In genomic region chr13:119708941-119709340, GRCm38 (mm10) we compare ENCODE assay signal across 16 mouse cellular contexts. TPM values are rescaled to one million over a fixed set of nuclear protein-coding genes. Genes with fewer than 3 reads are reported as not detected.
DNase-seq lines count a peak whose midpoint lies in the region; ATAC-seq and TF ChIP-seq lines count a peak whose summit lies in the region.
"Had no signal": no experiment of that assay in that cellular context is flagged by ENCODE, and none has a peak within 500 bp of the region (broad histone marks: within the 10 kb centered on the region; RNA-seq: fewer than 3 reads in every experiment).

No protein-coding gene starts in this region.

- H3K9me3 ChIP-seq in midbrain, embryonic 16.5 days (replicated peaks; ENCODE audit: control insufficient read depth, low read length, poor library complexity, severe bottlenecking), result no peaks in the 10 kb centered on the region
- H3K9me3 ChIP-seq in midbrain, postnatal 0 days (ENCODE audit: low read length), result no peaks in the 10 kb centered on the region
- H3K9me3 ChIP-seq: limb, embryonic 10.5 days; liver, embryonic 15.5 days; neural tube, embryonic 12.5 days; stomach, embryonic 15.5 days had no signal

- TF ChIP-seq CTCF in kidney, adult 2 months (conservative IDR thresholded peaks at IDR 0.05; ENCODE audit: insufficient read depth, insufficient read length, low read depth, low read length), result no peak
- TF ChIP-seq CTCF in midbrain, postnatal 0 days (IDR thresholded peaks at IDR 0.05), result no peak
- no peak for TF ChIP-seq CTCF in cerebellum, adult 2 months (IDR thresholded peaks at IDR 0.05; ENCODE audit: borderline replicate concordance, insufficient read depth, low read depth, low read length)

- H3K9ac ChIP-seq in midbrain, embryonic 16.5 days (ENCODE audit: low read depth, low read length), result no peak overlapping the region
- no peak overlapping the region for H3K9ac ChIP-seq in midbrain, postnatal 0 days (replicated peaks; ENCODE audit: low read length, poor library complexity, severe bottlenecking)
- H3K9ac ChIP-seq: forebrain, postnatal 0 days; liver, embryonic 15.5 days; neural tube, embryonic 12.5 days; stomach, embryonic 15.5 days had no signal

- no peak overlapping the region for H3K4me3 ChIP-seq in kidney, adult 2 months (ENCODE audit: insufficient read depth, low read depth, low read length)
- no peak overlapping the region for H3K4me3 ChIP-seq in midbrain, embryonic 16.5 days (ENCODE audit: low read depth, low read length)
- no peak overlapping the region for H3K4me3 ChIP-seq in midbrain, postnatal 0 days (ENCODE audit: low read depth, low read length)
- no peak overlapping the region for H3K4me3 ChIP-seq in cerebellum, adult 2 months (replicated peaks; ENCODE audit: insufficient read depth, low read depth, low read length)
- H3K4me3 ChIP-seq: gastrocnemius, adult 2 months; limb, embryonic 10.5 days; liver, embryonic 15.5 days; neural tube, embryonic 12.5 days; stomach, embryonic 15.5 days had no signal

- 51% methylated on average over 5 of the region's 5 CpGs for WGBS in kidney, adult 2 months
- 88% methylated on average over 5 of the region's 5 CpGs for WGBS in midbrain, embryonic 16.5 days
- 90% methylated on average over 5 of the region's 5 CpGs for WGBS in midbrain, postnatal 0 days
- WGBS in cerebellum, adult 2 months, result 59% methylated on average over 5 of the region's 5 CpGs

- no peak for DNase-seq in kidney, adult 2 months
- no peak for DNase-seq in kidney, adult 11 months
- no peak for DNase-seq in midbrain, postnatal 0 days (ENCODE audit: low spot score)
- peak; percentile 58 for DNase-seq in fibroblast of lung, adult 2 months (ENCODE audit: low read depth)
- no peak for DNase-seq in cerebellum, adult 2 months
- DNase-seq: cerebellum, postnatal 14 days; embryo, embryonic 11 days; forebrain, postnatal 0 days; spleen, adult 18-20 months had no signal

- H3K27ac ChIP-seq in kidney, adult 2 months (ENCODE audit: insufficient read depth, low read depth, low read length), result peak overlapping the region; percentile 88
- H3K27ac ChIP-seq in midbrain, embryonic 16.5 days (ENCODE audit: low read length), result no peak overlapping the region
- H3K27ac ChIP-seq in midbrain, postnatal 0 days (ENCODE audit: low read depth, low read length), result no peak overlapping the region
- no peak overlapping the region for H3K27ac ChIP-seq in cerebellum, adult 2 months (ENCODE audit: insufficient read depth, low read length)
- H3K27ac ChIP-seq: gastrocnemius, adult 2 months; limb, embryonic 10.5 days; liver, embryonic 15.5 days; neural tube, embryonic 12.5 days; stomach, embryonic 15.5 days had no signal

- no peaks in the 10 kb centered on the region for H3K27me3 ChIP-seq in kidney, adult 2 months (replicated peaks; ENCODE audit: control insufficient read depth, insufficient read depth, low read length)
- no peaks in the 10 kb centered on the region for H3K27me3 ChIP-seq in midbrain, embryonic 16.5 days (ENCODE audit: control insufficient read depth, insufficient read depth, low read depth, low read length)
- no peaks in the 10 kb centered on the region for H3K27me3 ChIP-seq in midbrain, postnatal 0 days (ENCODE audit: insufficient read depth, low read length)
- no peaks in the 10 kb centered on the region for H3K27me3 ChIP-seq in cerebellum, adult 2 months (ENCODE audit: control insufficient read depth, insufficient read depth, low read length)
- H3K27me3 ChIP-seq: liver, embryonic 15.5 days; neural tube, embryonic 12.5 days; stomach, embryonic 15.5 days had no signal

- H3K4me1 ChIP-seq in kidney, adult 2 months (ENCODE audit: control insufficient read depth, insufficient read depth, low read length), result peaks cover 21% of the 10 kb centered on the region
- no peaks in the 10 kb centered on the region for H3K4me1 ChIP-seq in midbrain, embryonic 16.5 days (ENCODE audit: control insufficient read depth, insufficient read depth, low read length)
- H3K4me1 ChIP-seq in midbrain, postnatal 0 days (ENCODE audit: insufficient read depth, low read length), result no peaks in the 10 kb centered on the region
- peaks cover 5% of the 10 kb centered on the region for H3K4me1 ChIP-seq in cerebellum, adult 2 months (ENCODE audit: control insufficient read depth, insufficient read depth, low read length)
- H3K4me1 ChIP-seq: limb, embryonic 10.5 days; neural tube, embryonic 12.5 days; stomach, embryonic 15.5 days had no signal

- H3K4me2 ChIP-seq in midbrain, embryonic 16.5 days (ENCODE audit: low read length), result no peak overlapping the region
- H3K4me2 ChIP-seq in midbrain, postnatal 0 days (ENCODE audit: low read depth, low read length, poor library complexity, severe bottlenecking), result no peak overlapping the region
- H3K4me2 ChIP-seq: liver, embryonic 15.5 days; neural tube, embryonic 12.5 days; stomach, embryonic 15.5 days had no signal

- no peak for TF ChIP-seq POLR2A in kidney, adult 2 months (IDR thresholded peaks at IDR 0.05; ENCODE audit: low read depth, low read length)
- no peak for TF ChIP-seq POLR2A in cerebellum, adult 2 months (IDR thresholded peaks at IDR 0.05; ENCODE audit: borderline replicate concordance, insufficient read depth, low read length)

- peaks cover 12% of the 10 kb centered on the region for H3K36me3 ChIP-seq in kidney, adult 2 months (ENCODE audit: control insufficient read depth, insufficient read depth, low read length)
- peaks cover 33% of the 10 kb centered on the region for H3K36me3 ChIP-seq in midbrain, embryonic 16.5 days (ENCODE audit: control insufficient read depth, insufficient read depth, low read length)
- peaks cover 54% of the 10 kb centered on the region for H3K36me3 ChIP-seq in midbrain, postnatal 0 days (ENCODE audit: insufficient read depth, low read length)

- ATAC-seq in midbrain, embryonic 16.5 days, result 0 out of 2 replicates have a peak, but pooled peaks have one; percentile 5
- no peak for ATAC-seq in midbrain, postnatal 0 days (ENCODE audit: low FRiP score)
- no peak for ATAC-seq in erythroid progenitor cell, adult 5-6 weeks (replicated peaks; ENCODE audit: low FRiP score, poor library complexity, severe bottlenecking)
- ATAC-seq: forebrain, postnatal 0 days had no signal

RNA-seq across cellular contexts. Expression of gene Hmgcs1, which starts 18.8 kb away (rescaled TPM):
- 67.5 and 86.3 TPM in 2 replicates for polyA plus RNA-seq in kidney, adult 2 months (2012; rRNA removed)
- polyA plus RNA-seq in midbrain, embryonic 16.5 days (2015; fragmentation: Nextera tagmentation; extraction: Ambion mirVana), result 635 and 644 TPM in 2 replicates
- 291 and 374 TPM in 2 replicates for total RNA-seq in midbrain, postnatal 0 days (2014; rRNA removed)
- 416 and 428 TPM in 2 replicates for polyA plus RNA-seq in midbrain, postnatal 0 days (2015; fragmentation: Nextera tagmentation; extraction: Ambion mirVana)
- 148 and 162 TPM in 2 replicates for polyA plus RNA-seq in cerebellum, adult 2 months (2012; rRNA removed)
- 5.9 and 6.1 TPM in 2 replicates for total RNA-seq in erythroid progenitor cell, adult 5-6 weeks (2015; ENCODE audit: low replicate concordance)
- total RNA-seq in erythroid progenitor cell, adult 5-6 weeks (2017; ENCODE audit: low replicate concordance), result 7.0 and 9.0 TPM in 2 replicates

RNA-seq across cellular contexts. Expression of gene Nim1k, which starts 46.7 kb away (rescaled TPM):
- 0.88 and 1.0 TPM in 2 replicates for polyA plus RNA-seq in kidney, adult 2 months (2012; rRNA removed)
- 5.5 and 7.0 TPM in 2 replicates for polyA plus RNA-seq in midbrain, embryonic 16.5 days (2015; fragmentation: Nextera tagmentation; extraction: Ambion mirVana)
- total RNA-seq in midbrain, postnatal 0 days (2014; rRNA removed), result 9.5 and 10.3 TPM in 2 replicates
- polyA plus RNA-seq in midbrain, postnatal 0 days (2015; fragmentation: Nextera tagmentation; extraction: Ambion mirVana), result 8.6 and 8.7 TPM in 2 replicates
- polyA plus RNA-seq in cerebellum, adult 2 months (2012; rRNA removed), result 4.3 and 4.7 TPM in 2 replicates
- total RNA-seq in erythroid progenitor cell, adult 5-6 weeks (2015; ENCODE audit: low replicate concordance), result 1.4 TPM in 1 of 2 replicates, not detected in the other
- 0.45 TPM in 1 of 2 replicates, not detected in the other for total RNA-seq in erythroid progenitor cell, adult 5-6 weeks (2017; ENCODE audit: low replicate concordance)
